Mouse (Mus musculus) induced T-regulatory cell, adult 2 months (primary cell): ENCODE data around the gene 6820408C15Rik.
A peak's percentile ranks its signal among the peaks of the same experiment; 100 is the strongest.
"Not testable (repeated sequence)": the region's sequence is repeated elsewhere in the genome, so short reads cannot be mapped to it uniquely, and the experiment has no call there.

Experiments
- DNase-seq: peaks from one replicate; pipeline ENCODE4 v3.0.0-alpha.2; 2012; ENCODE audit warnings: low read depth

6820408C15Rik gene

DNA sequence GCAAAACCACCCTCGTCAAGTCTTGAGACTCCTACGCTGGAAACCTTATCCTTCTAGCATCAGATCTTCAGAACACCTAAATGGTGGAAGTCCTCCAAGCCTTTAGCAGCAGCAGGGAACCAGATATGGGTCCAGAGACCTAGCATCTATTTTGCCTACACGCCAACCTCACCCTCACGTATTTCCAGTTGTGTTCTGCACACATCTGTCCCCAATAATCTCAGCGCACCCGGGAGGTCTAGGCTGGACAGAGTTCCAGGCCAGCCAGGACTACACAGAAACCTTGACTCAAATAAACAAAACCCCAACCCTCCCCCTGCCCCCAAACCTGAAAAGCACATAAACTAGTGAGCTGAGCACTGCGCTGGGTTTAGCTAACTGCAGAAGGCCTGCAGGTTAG, 3.9 kb upstream of the 6820408C15Rik start:
- DNase-seq = no peak

DNA sequence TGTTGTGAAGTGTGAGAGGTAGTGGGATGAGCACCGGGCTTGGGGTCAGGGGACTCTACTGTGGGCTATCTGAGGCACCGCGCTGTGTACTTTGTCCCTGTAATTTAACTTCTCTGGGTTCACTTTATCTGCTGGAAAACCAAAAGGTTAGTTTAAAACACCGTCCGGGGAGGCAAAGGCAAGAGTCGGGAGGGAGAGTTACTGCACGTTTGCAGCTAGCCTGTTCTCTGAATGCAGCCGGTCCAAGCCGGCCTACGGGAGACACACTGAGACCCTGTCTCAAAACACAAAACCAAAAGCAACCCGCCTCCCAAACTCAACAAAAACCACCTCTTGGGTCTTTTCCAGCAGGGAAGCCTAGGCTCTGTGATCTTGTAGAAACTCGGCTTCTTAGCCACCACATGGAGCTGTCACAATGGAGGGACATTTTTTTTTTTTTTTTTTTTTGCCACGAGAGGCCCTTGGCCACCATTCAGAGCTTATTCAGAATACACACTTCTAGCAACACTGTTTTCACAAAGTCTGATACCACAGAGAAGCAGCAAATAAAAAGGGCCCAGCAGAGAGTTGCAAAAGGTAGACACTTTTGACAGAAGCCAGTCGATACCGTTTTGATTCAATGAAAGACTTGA, 2.7 kb upstream of the 6820408C15Rik start:
- DNase-seq = no peak

DNA sequence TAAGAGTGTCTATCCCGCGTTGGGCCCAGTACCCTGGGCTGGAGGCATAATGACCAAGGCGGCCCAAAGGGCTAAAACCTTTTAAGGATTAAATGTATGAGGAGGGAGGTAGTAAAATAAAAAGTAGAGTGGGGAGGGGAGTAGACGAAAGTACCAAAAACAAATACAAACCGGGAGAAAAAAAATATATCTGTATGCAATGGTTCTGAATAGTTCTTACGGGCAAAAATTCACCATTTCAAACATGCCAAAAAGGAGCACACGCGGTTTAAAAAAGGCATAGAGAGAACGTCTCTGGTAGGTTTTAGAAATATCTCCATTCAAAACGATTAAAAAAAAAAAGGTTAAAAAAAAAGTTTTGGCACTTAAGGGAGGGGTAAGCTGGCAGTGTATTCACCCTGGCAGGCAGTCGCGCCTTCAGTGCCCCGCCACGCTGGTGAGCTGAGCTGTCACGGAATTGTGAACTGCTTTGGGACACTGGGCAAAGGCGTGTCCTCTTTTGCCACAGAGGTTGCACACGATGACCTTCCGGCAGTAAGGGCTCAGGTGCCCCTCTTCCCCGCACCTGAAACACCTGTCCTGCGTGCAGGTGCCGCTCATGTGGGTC, 2.1 kb upstream of the 6820408C15Rik start:
- no peak for DNase-seq

DNA sequence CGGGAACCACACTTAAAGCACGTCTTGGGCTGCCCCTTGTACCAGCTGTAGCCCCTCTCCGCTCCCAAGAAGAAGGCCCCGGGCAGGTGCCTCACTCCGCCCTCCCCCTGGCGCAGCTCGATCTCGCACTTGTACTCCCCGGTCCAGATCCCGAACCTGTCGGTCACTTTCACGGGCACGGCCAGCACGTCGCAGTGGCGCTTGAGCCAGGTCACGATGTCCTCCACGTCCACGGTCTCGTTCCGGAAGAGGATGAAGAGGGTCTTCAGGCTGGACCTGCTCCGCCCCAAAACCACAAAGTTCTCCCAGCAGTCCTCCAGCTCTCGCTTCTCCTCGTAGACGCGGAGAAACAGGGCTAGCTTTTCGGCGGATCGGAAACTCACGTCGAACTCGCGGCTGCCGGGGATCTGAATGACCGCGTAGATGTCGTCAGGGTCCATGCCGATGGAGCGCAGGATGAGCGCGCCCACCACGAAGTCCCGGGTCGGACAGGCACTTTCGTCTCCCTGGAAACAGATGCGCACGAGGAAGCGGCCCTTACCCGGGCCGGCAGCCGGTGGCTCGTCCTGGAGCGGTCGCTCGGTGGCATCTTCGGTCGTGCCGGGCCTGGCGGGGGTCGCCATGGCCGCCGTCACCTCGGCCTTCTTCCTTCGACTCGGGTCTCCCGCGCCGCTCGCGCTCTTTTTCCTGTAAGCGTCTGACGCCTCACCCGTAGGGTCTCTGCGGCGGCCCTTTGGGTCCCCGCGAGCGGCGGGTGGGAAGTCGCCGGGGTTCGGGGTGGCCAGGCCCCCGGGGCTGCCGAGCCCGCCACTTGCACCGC, 1.4 kb upstream of the 6820408C15Rik start:
- no peak for DNase-seq

DNA sequence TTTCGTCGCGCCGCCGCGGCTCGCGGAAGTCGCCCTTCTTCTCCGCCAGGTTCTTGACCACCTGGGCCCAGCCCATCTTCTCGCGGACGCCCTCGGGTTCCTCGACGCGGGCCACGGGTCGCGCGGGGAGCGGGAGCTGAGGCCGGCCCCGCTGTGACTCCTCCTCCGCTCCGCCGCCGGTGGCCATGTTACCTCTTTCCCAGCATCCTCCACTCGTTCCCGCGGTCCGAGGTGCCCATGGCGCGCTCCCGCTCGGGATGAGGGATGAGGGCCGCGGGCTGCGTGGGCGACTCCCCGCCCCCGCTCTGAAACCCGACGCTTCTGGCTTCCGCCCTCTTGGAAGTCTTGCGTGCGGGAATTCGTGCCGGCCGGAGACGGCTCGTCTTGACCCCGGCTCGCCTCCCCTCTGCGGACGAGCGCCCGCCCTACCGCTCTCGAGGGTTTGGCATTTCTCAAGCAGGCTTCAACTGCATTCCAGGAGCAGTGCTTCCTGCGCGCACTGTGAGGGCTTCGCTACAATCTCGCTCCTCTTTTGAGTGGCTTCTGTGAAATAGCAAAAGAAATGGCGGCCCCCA, 709 bp upstream of the 6820408C15Rik start, which contains the start of gene Zcchc3:
Zcchc3 (minus strand) TSS at position 437 of the 575 bp plus-strand sequence.
- peak; percentile 71 for DNase-seq

DNA sequence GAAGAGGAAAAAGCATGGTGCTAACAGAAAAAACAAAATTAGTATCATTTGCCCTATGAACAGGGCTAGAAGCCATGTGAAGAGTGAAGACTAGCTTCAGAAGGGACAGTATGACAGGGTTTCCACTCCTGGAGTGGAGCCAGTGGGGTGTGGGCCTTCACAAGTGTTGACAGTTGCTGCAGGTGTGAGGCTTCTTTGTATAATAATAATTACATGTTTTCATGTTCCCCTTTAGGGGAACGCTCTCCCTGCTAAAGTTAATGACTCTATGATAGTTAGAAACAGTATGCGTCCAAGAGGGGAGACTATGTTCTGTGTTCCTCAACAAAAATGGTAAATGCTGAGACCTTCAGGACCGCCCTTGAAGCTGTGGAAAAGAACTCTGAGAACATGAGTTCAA, 399 bp downstream of the 6820408C15Rik start:
- no peak for DNase-seq

DNA sequence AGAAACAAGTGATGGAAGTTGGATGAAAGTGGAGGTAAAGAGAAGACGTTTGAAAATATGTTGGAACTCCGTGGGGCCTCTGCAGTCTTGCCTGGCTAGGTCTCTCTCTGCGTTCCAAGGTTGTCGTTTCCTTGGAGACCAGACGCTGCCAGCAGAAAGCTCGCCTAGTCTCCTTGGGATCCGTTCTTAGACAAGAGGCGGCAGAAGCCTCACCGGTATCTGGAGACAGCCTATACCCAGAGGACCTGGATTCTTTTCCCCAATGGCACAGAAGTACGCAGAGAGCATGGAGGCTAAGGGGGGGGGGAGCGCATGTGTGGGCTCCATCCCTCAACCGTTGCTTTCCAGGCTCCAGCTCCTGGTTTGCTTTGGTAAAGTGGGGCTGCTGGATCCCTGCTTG, 12.1 kb downstream of the 6820408C15Rik start:
- no peak for DNase-seq

DNA sequence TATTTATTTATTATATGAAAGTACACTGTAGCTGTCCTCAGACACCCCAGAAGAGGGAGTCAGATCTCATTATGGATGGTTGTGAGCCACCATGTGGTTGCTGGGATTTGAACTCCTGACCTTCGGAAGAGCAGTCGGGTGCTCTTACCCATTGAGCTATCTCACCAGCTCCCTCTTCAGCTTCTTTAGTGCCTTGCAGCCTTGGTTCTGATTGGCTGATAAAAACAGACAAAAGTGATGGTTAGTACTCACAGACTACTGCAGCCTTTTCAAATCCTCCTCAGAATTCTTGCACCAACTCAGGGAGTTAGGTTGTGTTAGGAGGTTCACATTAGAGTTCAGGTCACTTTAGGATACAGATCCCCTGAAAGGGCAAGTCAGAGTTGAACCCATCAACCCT, 13.1 kb downstream of the 6820408C15Rik start:
- not testable (repeated sequence) for DNase-seq

DNA sequence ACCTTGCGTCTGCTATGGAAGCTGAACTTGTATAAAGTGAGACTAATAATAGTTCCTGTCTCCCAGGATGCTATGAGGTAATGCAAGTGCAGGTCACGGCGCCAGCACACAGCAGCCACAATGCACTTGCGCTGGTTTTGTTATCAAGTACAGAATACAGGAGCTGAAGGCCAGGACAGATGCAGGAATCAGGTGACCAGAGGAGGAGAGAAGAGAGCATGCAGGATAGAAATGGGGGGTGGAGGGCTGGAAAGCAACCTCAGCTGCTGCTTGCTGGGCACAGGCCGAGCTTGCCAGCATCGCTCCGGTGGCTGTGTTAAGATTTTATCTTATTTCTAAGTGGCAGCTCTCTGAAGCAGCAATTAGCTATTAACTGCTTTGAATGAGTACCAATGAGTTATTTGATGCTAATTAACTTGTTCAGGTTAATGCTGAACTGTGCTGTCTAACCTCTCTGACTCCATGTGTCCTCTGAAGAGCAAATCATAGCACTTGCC, 21.1 kb downstream of the 6820408C15Rik start:
- DNase-seq = no peak

DNA sequence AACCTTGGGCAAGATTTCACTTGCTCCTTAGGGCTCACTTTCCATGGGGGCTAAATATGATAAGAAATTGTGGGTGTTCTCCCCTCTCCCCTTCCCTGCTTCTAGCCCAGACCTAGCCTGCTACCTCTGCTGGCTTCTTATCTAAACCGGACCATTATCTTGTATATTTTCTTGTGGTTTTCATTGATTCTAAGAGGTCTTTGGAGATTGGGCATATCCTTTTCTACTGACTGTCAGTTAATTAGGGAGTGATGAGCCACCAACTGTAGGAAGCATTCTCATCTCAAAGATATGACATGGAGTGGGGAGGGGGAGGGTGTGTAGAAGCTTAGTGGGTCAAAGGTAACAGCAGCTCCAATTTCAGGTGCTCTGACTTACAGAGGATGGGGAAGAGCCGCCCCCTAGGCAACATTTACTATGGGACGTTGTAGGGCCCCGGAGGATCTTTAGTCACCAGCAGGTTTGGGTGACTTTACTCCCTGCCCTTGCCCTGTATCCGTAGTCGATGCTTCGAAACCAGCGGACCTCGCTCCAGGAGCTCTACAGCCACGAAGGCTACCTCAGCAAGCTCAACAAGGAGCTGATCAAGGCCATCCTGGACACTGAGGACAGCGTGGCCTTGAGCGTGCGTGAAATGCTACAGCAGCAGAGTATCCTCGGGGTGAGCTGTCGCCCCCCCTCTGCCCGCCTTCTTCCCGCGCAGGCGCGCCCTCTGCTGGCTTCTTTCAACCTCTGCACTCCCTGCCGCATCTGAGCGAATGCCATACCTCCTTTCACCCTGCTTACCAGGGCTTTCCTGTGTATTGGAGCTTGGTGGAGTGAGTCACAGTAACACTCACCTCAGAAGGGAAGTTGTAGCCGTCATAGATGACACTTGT, 21.8 kb downstream of the 6820408C15Rik start:
- DNase-seq = peak; percentile 85

DNA sequence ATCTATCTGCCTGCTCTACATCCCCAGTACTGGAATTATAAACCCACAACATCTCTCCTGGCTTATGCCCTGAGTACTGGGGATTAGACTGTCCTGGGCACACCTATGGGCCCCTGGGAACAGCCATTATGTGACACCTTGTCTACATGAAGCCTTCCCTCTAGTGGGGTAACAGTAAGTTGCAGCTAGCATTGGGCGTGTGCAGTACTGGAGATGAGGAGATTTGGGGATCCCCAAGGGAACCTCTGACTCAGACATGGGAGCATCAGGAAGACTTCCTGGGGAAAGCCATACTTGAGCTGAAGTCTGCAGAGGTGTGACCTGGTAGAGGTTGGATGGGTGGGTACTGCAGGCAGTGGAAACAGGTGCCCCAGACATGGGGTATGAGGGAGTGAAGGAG, 23.6 kb downstream of the 6820408C15Rik start:
- peak; percentile 20 for DNase-seq

DNA sequence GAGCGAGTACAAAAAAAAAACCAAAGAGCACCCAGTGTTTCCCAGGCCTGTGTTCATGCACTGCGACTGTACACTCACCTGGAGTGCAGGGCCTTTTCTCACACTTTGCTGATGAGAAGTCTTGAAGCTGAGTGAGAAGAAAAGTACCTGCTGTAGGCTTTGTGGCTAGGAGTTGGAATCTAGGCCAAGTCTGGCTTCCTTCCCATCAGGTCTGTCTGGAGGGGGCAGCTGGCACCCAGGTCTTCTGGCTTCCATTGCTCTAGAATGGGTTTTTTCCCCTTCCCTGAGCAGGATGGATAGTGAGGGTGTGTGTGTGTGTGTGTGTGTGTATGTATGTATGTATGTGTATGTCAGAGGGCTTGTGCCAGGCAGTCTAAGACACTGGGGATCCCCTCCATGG, 24.4 kb downstream of the 6820408C15Rik start:
- DNase-seq = no peak

DNA sequence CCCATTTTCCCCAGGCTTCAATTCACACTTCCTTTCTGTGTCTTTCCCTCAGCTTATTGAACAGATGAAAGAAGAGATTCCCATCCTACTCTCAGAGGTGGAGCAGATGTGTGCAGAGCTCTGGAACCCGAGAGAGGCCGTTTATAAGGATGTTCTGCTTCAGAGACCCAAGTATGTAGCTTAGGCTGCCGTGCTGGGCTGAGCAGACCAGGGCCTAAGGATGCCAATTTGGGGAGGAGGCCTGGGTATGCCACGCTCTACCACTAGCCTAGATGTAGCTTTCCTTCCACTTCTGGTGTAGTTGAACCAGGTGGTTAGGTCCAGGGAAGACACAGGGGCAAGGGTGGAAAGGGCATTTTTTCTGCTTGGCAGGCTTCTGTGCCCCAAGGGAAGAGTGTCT, 26.9 kb downstream of the 6820408C15Rik start:
- DNase-seq = no peak

DNA sequence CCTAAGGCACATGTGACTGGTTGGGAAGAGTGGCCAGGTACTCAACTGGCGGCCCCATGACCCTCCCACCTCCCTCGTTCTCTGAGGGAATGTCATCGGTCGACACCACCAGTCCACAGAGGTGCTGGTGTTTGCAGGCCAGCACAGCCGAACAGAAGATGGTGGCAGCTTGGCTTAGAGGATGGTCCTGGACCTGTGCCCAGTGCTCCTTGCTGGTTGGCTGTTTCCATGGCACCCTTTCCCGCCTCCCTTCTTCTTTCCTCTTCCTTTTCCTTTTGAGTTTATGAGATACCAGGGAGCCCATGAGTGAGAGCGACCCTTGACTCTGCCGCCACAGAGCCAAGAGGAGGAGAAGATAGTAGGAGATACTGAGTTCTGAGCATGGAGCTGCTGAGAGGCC, 27.9 kb downstream of the 6820408C15Rik start:
- no peak for DNase-seq

DNA sequence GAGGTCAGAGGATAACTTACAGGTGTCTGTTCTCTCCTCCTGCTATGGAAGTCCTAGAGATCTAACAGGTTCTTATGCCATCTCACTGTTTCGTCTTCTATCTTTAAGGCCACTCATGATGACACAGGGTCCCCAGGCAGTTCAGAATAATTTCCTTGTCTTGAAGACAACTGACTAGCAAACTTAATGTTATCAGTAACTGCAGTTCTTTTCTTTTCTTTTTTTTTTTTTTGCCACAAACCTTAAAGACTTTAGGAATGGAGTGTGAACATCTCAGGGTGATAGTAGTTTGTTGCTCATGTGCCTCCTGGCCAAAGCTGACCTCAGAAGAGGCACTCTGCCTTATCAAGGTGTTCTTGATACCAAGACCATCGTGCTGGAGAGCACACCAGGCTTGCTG, 31.3 kb downstream of the 6820408C15Rik start:
- no peak for DNase-seq

DNA sequence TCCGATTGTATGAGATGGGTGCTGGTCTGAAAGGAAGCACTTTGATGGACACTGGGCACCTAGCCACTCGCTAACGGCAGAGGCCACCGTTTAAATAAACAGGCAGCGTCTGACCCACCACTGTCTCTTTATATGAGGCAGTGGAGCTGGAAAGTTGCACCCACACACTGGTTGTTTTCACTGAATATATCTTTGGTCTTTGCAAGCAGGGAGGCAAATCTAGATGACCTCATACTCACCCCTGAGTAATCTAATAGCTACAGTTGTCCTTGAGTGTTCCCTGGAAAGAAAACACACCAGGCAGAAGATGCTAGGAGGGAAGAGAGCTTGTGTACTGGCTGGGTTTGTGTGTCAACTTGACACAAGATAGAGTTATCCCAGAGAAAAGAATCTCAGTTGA, 32.1 kb downstream of the 6820408C15Rik start:
- DNase-seq = no peak

DNA sequence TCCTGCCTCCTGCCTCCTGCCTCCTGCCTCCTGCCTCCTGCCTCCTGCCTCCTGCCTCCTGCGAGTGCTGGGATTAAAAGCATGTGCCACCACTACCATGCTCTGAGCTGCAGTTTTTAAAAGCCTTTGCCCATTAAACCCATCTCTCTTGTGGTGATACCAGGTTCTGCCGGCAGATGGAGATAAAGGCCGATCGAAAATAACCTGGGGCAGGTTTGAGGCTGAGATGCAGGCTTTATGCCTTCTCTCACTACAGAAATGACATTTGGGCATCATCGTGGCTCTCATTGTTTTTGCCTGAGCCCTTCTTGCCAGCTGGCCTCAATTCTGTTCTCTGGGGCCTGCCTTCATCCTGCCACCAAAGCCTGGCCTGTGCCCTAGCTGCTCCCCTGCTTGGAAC, 34.9 kb downstream of the 6820408C15Rik start:
- peak; percentile 65 for DNase-seq

DNA sequence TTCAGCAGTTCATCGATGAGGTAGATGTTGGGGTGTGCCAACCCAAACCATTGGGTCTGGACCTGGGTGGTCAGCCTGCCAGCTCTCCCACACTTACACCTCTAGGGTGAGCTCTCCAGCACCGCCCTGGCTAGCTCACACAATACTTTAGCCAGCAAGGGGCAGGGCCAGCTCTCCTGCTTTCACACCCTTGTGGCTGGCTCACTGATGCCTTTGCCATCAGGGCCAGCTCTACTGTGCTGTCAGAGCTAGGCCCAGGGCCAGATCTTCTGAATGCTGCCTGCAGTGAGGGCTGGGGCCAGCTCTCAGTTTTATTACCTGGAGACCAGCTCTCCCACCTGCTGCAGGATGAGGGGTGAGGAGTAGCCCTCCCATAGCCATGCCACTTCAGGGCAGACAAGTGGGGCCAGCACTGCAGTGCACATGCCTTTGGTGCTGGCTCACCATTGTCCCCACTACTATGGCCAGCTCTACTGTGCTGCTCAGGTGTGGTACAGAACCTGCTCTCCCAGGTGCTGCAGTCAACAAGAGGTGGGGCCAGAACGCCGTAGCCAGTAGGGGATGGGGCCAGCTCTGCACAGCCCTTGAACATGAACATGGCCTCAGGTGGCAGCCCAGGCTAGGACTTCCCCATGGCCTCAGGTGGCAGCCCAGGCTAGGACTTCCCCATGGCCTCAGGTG, 36.9 kb downstream of the 6820408C15Rik start:
- DNase-seq = no peak

DNA sequence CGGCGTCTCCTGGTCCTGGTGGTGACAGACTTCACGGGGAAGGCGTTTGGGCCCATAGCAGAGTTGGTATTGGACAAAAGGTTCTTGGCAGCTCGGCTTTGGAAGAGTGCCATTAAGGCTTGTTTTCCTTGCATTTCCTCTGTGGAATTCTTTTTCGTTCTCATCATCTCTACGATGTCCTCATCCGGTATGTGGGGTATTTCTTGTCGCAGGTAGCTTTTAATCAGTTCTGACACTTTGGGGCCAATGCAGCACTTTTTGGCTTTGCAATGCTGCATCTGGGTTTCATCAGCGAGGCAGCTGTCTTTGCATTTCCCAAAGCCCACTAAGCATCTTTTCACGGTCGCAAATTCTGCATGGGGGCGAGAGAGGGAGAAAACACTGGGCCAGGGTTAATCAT, 43.9 kb downstream of the 6820408C15Rik start:
- DNase-seq = no peak

DNA sequence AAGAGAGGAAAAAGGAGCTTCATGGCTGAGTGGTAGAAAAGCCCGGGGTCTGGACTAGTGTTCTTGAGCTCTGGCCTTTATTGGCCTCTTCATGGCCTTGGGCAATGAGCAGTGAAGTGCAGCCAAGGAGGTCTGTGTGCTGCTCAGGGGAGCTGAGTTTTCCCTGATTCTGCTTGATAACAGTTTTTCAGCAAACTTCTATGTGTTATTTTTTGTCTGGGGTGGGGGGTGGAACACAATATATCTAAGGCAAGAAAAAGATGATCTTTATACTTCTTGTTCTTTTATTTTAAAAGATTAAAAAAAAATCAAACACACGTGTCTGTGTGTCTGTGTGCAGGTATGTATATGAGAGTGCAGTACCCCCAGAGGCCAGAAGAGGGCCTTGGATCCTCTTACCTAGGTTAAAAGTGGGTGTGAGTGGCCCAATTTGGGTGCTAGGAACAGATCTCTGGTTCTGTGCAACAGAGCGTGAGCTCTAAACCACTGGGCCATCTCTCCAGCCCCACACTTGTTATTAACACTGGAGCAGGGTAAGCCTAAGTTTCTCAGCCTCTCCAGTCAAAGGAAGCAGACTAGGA, 49.3 kb downstream of the 6820408C15Rik start, which contains the start of gene Defb23:
Defb23 (minus strand) TSS at position 51 of the 581 bp plus-strand sequence.
- no peak for DNase-seq

DNA sequence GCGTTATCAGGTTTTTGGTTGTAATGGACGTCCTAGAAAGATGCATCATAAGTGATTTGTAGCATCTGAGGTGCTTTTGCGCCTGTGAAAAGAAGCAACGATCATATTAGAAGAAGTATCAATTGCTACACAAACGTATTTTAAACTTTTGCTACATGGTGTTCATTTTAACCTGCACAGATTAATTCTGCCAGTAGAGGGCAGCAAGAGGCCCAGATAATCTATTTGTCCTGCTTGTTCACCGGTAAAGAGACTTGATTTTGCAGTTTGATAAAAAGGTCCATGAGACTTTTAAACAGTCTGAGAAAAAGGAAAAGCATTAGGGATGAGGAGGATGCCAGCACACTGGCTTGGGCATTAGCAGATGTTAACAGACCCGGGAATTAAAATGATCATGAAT, 55.6 kb downstream of the 6820408C15Rik start:
- peak; percentile 77 for DNase-seq
